Mouse (Mus musculus): ENCODE measurements around the gene Ubox5.
"Not testable (repeated sequence)": the region's sequence is repeated elsewhere in the genome, so short reads cannot be mapped to it uniquely, and the experiment has no call there.

The Ubox5 gene

GRCm38 (mm10) chr2:130629839-130630203 lies at the start of gene Ubox5, which contains the start of gene Fastkd5:
TSS of gene Ubox5 (minus strand) at chr2:130630038.
TSS of gene Fastkd5 (minus strand) at chr2:130630027.
- DNase-seq: peak; percentile 90 to 94

- DNase-seq: no peak
These were observed 49.3 kb upstream of the Ubox5 start for GRCm38 (mm10) chr2:130679154-130679553.

GRCm38 (mm10) chr2:130677211-130677610 lies 47.4 kb upstream of the Ubox5 start:
- no peak for DNase-seq

- peak; percentile 89 to 92 for DNase-seq
These were observed 37.7 kb upstream of the Ubox5 start, which contains the start of gene Itpa for GRCm38 (mm10) chr2:130667559-130667958. TSS of gene Itpa (plus strand) at chr2:130667610.

GRCm38 (mm10) chr2:130664102-130664701 lies 34.4 kb upstream of the Ubox5 start, which contains the start of gene Ddrgk1:
TSS of gene Ddrgk1 (minus strand) at chr2:130664659.
- DNase-seq: peak; percentile 94 to 96

GRCm38 (mm10) chr2:130663342-130663741 lies 33.5 kb upstream of the Ubox5 start:
- no peak for DNase-seq

GRCm38 (mm10) chr2:130658530-130658929 lies 28.7 kb upstream of the Ubox5 start:
- no peak for DNase-seq

- no peak for DNase-seq
These were observed 27.7 kb upstream of the Ubox5 start for GRCm38 (mm10) chr2:130657541-130657940.

- DNase-seq: no peak
These were observed 26.7 kb upstream of the Ubox5 start for GRCm38 (mm10) chr2:130656536-130656935.

- no peak for DNase-seq
These were observed 26.0 kb upstream of the Ubox5 start for GRCm38 (mm10) chr2:130655660-130656339.

- DNase-seq: no peak
These were observed 23.9 kb upstream of the Ubox5 start for GRCm38 (mm10) chr2:130653760-130654159.

GRCm38 (mm10) chr2:130653303-130653702 lies 23.5 kb upstream of the Ubox5 start:
- no peak for DNase-seq

GRCm38 (mm10) chr2:130649028-130649427 lies 19.2 kb upstream of the Ubox5 start:
- not testable (repeated sequence) for DNase-seq

GRCm38 (mm10) chr2:130645198-130645597 lies 15.4 kb upstream of the Ubox5 start:
- DNase-seq: no peak

GRCm38 (mm10) chr2:130642684-130643369 lies 13.0 kb upstream of the Ubox5 start, which contains the start of gene Lzts3:
TSS of gene Lzts3 (minus strand) at chr2:130642803.
- peak; percentile 95 for DNase-seq

- no peak for DNase-seq
These were observed 12.4 kb upstream of the Ubox5 start for GRCm38 (mm10) chr2:130642197-130642660.

- DNase-seq: no peak
These were observed 11.7 kb upstream of the Ubox5 start for GRCm38 (mm10) chr2:130641351-130642025.

- no peak for DNase-seq
These were observed 9.4 kb upstream of the Ubox5 start for GRCm38 (mm10) chr2:130639276-130639675.

GRCm38 (mm10) chr2:130638101-130638611 lies 8.3 kb upstream of the Ubox5 start:
- no peak for DNase-seq

- no peak for DNase-seq
These were observed 6.0 kb upstream of the Ubox5 start for GRCm38 (mm10) chr2:130635847-130636246.

GRCm38 (mm10) chr2:130634739-130635411 lies 5.0 kb upstream of the Ubox5 start:
- peak; percentile 39 to 53 for DNase-seq

Measured in lung, postnatal 4 days (tissue).